In the genomic region with DNA sequence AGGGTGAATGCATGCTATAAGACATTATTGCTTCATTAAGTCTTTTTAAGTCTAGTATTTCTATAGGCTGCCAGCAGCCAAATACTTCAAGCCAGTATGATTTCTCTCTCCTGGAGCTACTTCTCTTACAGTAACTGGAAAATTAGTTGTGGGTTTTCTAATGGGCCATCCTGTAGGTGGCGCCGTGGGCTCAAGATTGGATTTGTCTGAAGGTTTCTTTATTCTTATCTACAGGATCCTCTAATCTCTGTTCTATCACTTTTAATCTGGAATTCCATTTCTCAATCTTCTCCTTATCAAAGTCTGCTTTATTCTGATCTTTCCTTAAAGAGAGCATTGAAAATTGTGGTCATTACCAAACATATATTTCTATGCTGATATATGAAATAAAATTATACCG, we compare ENCODE assay signal across 1 mouse cellular context.
TF ChIP-seq lines count a peak whose summit lies in the region.

No protein-coding gene starts in this region.

TF ChIP-seq in MEL, 35 proteins besides CTCF, POLR2A, EP300 and RAD21 (continued from another document):
- TF ChIP-seq RCOR1 (IDR thresholded peaks at IDR 0.05; ENCODE audit: low read depth, low read length): 0 out of 2 replicates have a peak, but pooled peaks have one; percentile 20
- TF ChIP-seq SMC3 (IDR thresholded peaks at IDR 0.05; ENCODE audit: low read depth, low read length): peak; percentile 80
- no peak for TF ChIP-seq TCF12 (IDR thresholded peaks at IDR 0.05; ENCODE audit: low read depth, low read length)
- no peak for TF ChIP-seq MYB (IDR thresholded peaks at IDR 0.05; ENCODE audit: low read depth, low read length)
- TF ChIP-seq MAX (IDR thresholded peaks at IDR 0.05; ENCODE audit: low read length): no peak
- peak; percentile 12; the same call in 1 of the 2 replicates for TF ChIP-seq ZNF384 (IDR thresholded peaks at IDR 0.05; ENCODE audit: low read depth, low read length)
- no peak for TF ChIP-seq UBTF (IDR thresholded peaks at IDR 0.05; ENCODE audit: borderline replicate concordance, insufficient read depth, low read depth, low read length)
- TF ChIP-seq MAZ (IDR thresholded peaks at IDR 0.05; ENCODE audit: low read depth, low read length): no peak
- no peak for TF ChIP-seq MYC (IDR thresholded peaks at IDR 0.05; ENCODE audit: low read depth, low read length)
